Mouse (Mus musculus) brain, embryonic 14.5 days (tissue): ENCODE measurements around the gene Rps6kc1.

Experiments used
- CTCF ChIP-seq: fragments of 200-500 bp; IDR thresholded peaks from 2 replicates; pipeline ENCODE4 v1.5.1; 2012; ENCODE audit warnings: inconsistent platforms, mild to moderate bottlenecking, moderate library complexity, borderline replicate concordance; ENCODE audit not compliant: insufficient read depth, insufficient read length; ENCODE audit errors: extremely low read depth
- POLR2A ChIP-seq: fragments of 200-500 bp; IDR thresholded peaks from 2 replicates; pipeline ENCODE4 v1.6.1; 2012; ENCODE audit warnings: mild to moderate bottlenecking, inconsistent platforms, borderline replicate concordance; ENCODE audit not compliant: poor library complexity, insufficient read depth, insufficient read length, severe bottlenecking; ENCODE audit errors: extremely low read depth

- TF ChIP-seq CTCF: no peak
- TF ChIP-seq POLR2A: no peak
Observed at GRCm38 (mm10) chr1:190663996-190664395, 247.6 kb downstream of the Rps6kc1 start.
